Mouse (Mus musculus): ENCODE measurements around the gene Sumo2. TPM values are rescaled to one million over a fixed set of nuclear protein-coding genes. Genes with fewer than 3 reads are reported as not detected.

The Sumo2 gene
- polyA plus RNA-seq, 1 experiment: 202 TPM

GRCm38 (mm10) chr11:115522703-115523102 lies 13.4 kb downstream of the Sumo2 start:
- H3K27ac ChIP-seq (ENCODE audit: control insufficient read depth, insufficient read depth, low read depth, low read length, poor library complexity): no peak overlapping the region
- TF ChIP-seq POLR2A (IDR thresholded peaks at IDR 0.05; ENCODE audit: borderline replicate concordance, control insufficient read depth, low read depth, low read length) (no peak), CTCF (IDR thresholded peaks at IDR 0.05; ENCODE audit: control insufficient read depth, insufficient read depth, low read length) (no peak)
- H3K4me3 ChIP-seq (replicated peaks; ENCODE audit: control insufficient read depth, low read depth, low read length): no peak overlapping the region
- H3K4me1 ChIP-seq (ENCODE audit: control insufficient read depth, insufficient read depth, low read length): no peaks in the 10 kb centered on the region; the same call in 1 of the 2 replicates
- WGBS: 80% methylated on average over 2 of the region's 2 CpGs

GRCm38 (mm10) chr11:115522238-115522637 lies 13.8 kb downstream of the Sumo2 start:
- Histone ChIP-seq H3K27ac (ENCODE audit: control insufficient read depth, insufficient read depth, low read depth, low read length, poor library complexity) (no peak overlapping the region), H3K4me3 (replicated peaks; ENCODE audit: control insufficient read depth, low read depth, low read length) (no peak overlapping the region), H3K4me1 (ENCODE audit: control insufficient read depth, insufficient read depth, low read length) (no peaks in the 10 kb centered on the region; the same call in 1 of the 2 replicates)
- TF ChIP-seq POLR2A (IDR thresholded peaks at IDR 0.05; ENCODE audit: borderline replicate concordance, control insufficient read depth, low read depth, low read length) (no peak), CTCF (IDR thresholded peaks at IDR 0.05; ENCODE audit: control insufficient read depth, insufficient read depth, low read length) (no peak)
- WGBS: 94% methylated on average over 2 of the region's 2 CpGs

- no peak overlapping the region for H3K27ac ChIP-seq (ENCODE audit: control insufficient read depth, insufficient read depth, low read depth, low read length, poor library complexity)
- H3K4me1 ChIP-seq (ENCODE audit: control insufficient read depth, insufficient read depth, low read length): no peaks in the 10 kb centered on the region; the same call in 1 of the 2 replicates
- H3K4me3 ChIP-seq (replicated peaks; ENCODE audit: control insufficient read depth, low read depth, low read length): no peak overlapping the region
- 83% methylated on average over 4 of the region's 4 CpGs for WGBS
- TF ChIP-seq CTCF (IDR thresholded peaks at IDR 0.05; ENCODE audit: control insufficient read depth, insufficient read depth, low read length) (no peak), POLR2A (IDR thresholded peaks at IDR 0.05; ENCODE audit: borderline replicate concordance, control insufficient read depth, low read depth, low read length) (no peak)
These were observed 15.0 kb downstream of the Sumo2 start for GRCm38 (mm10) chr11:115521080-115521479.

- Histone ChIP-seq H3K27ac (ENCODE audit: control insufficient read depth, insufficient read depth, low read depth, low read length, poor library complexity) (no peak overlapping the region), H3K4me1 (ENCODE audit: control insufficient read depth, insufficient read depth, low read length) (no peaks in the 10 kb centered on the region; the same call in 1 of the 2 replicates), H3K4me3 (replicated peaks; ENCODE audit: control insufficient read depth, low read depth, low read length) (no peak overlapping the region)
- WGBS: 94% methylated on average over 2 of the region's 2 CpGs
- TF ChIP-seq CTCF (IDR thresholded peaks at IDR 0.05; ENCODE audit: control insufficient read depth, insufficient read depth, low read length) (no peak), POLR2A (IDR thresholded peaks at IDR 0.05; ENCODE audit: borderline replicate concordance, control insufficient read depth, low read depth, low read length) (no peak)
These were observed 15.9 kb downstream of the Sumo2 start for GRCm38 (mm10) chr11:115520218-115520617.

- Histone ChIP-seq H3K4me1 (ENCODE audit: control insufficient read depth, insufficient read depth, low read length) (peaks cover 2% of the 10 kb centered on the region; the same call in 1 of the 2 replicates), H3K27ac (ENCODE audit: control insufficient read depth, insufficient read depth, low read depth, low read length, poor library complexity) (no peak overlapping the region), H3K4me3 (replicated peaks; ENCODE audit: control insufficient read depth, low read depth, low read length) (no peak overlapping the region)
- 47% methylated on average over 3 of the region's 3 CpGs for WGBS
- TF ChIP-seq POLR2A (IDR thresholded peaks at IDR 0.05; ENCODE audit: borderline replicate concordance, control insufficient read depth, low read depth, low read length) (no peak), CTCF (IDR thresholded peaks at IDR 0.05; ENCODE audit: control insufficient read depth, insufficient read depth, low read length) (no peak)
These were observed 16.5 kb downstream of the Sumo2 start for GRCm38 (mm10) chr11:115519581-115519980.

- TF ChIP-seq POLR2A (IDR thresholded peaks at IDR 0.05; ENCODE audit: borderline replicate concordance, control insufficient read depth, low read depth, low read length) (no peak), CTCF (IDR thresholded peaks at IDR 0.05; ENCODE audit: control insufficient read depth, insufficient read depth, low read length) (no peak)
- peaks cover 2% of the 10 kb centered on the region; the same call in 1 of the 2 replicates for H3K4me1 ChIP-seq (ENCODE audit: control insufficient read depth, insufficient read depth, low read length)
- 87% methylated on average over 9 of the region's 9 CpGs for WGBS
- H3K4me3 ChIP-seq (replicated peaks; ENCODE audit: control insufficient read depth, low read depth, low read length): no peak overlapping the region
- H3K27ac ChIP-seq (ENCODE audit: control insufficient read depth, insufficient read depth, low read depth, low read length, poor library complexity): no peak overlapping the region
These were observed 17.4 kb downstream of the Sumo2 start for GRCm38 (mm10) chr11:115518693-115519092.

- no peak for TF ChIP-seq CTCF (IDR thresholded peaks at IDR 0.05; ENCODE audit: control insufficient read depth, insufficient read depth, low read length)
- TF ChIP-seq POLR2A (IDR thresholded peaks at IDR 0.05; ENCODE audit: borderline replicate concordance, control insufficient read depth, low read depth, low read length): no peak
- Histone ChIP-seq H3K27ac (ENCODE audit: control insufficient read depth, insufficient read depth, low read depth, low read length, poor library complexity) (no peak overlapping the region), H3K4me3 (replicated peaks; ENCODE audit: control insufficient read depth, low read depth, low read length) (no peak overlapping the region), H3K4me1 (ENCODE audit: control insufficient read depth, insufficient read depth, low read length) (peaks cover 4% of the 10 kb centered on the region)
- 79% methylated on average over 5 of the region's 5 CpGs for WGBS
These were observed 19.1 kb downstream of the Sumo2 start for GRCm38 (mm10) chr11:115516942-115517341.

- WGBS: 73% methylated on average over 6 of the region's 6 CpGs
- Histone ChIP-seq H3K4me3 (replicated peaks; ENCODE audit: control insufficient read depth, low read depth, low read length) (no peak overlapping the region), H3K4me1 (ENCODE audit: control insufficient read depth, insufficient read depth, low read length) (peaks cover 12% of the 10 kb centered on the region), H3K27ac (ENCODE audit: control insufficient read depth, insufficient read depth, low read depth, low read length, poor library complexity) (no peak overlapping the region)
- no peak for TF ChIP-seq POLR2A (IDR thresholded peaks at IDR 0.05; ENCODE audit: borderline replicate concordance, control insufficient read depth, low read depth, low read length)
- no peak for TF ChIP-seq CTCF (IDR thresholded peaks at IDR 0.05; ENCODE audit: control insufficient read depth, insufficient read depth, low read length)
These were observed 21.1 kb downstream of the Sumo2 start for GRCm38 (mm10) chr11:115515021-115515420.

- TF ChIP-seq POLR2A (IDR thresholded peaks at IDR 0.05; ENCODE audit: borderline replicate concordance, control insufficient read depth, low read depth, low read length) (peak; percentile 100), CTCF (IDR thresholded peaks at IDR 0.05; ENCODE audit: control insufficient read depth, insufficient read depth, low read length) (no peak)
- Histone ChIP-seq H3K27ac (ENCODE audit: control insufficient read depth, insufficient read depth, low read depth, low read length, poor library complexity) (peak within 1 kb of the TSS; percentile 90), H3K4me3 (replicated peaks; ENCODE audit: control insufficient read depth, low read depth, low read length) (peak within 1 kb of the TSS; percentile 96), H3K4me1 (ENCODE audit: control insufficient read depth, insufficient read depth, low read length) (peaks cover 13% of the 10 kb centered on the region)
- WGBS: under 1% methylated on average over 24 of the region's 24 CpGs
These were observed 21.8 kb downstream of the Sumo2 start, which contains the start of gene Jpt1 for GRCm38 (mm10) chr11:115514238-115514663. Gene Jpt1 (minus strand): TSS chr11:115514387.

Measured in bone marrow, adult 2 months (tissue).